Mouse (Mus musculus): Measurements from ENCODE around the gene Col8a2.

DNA sequence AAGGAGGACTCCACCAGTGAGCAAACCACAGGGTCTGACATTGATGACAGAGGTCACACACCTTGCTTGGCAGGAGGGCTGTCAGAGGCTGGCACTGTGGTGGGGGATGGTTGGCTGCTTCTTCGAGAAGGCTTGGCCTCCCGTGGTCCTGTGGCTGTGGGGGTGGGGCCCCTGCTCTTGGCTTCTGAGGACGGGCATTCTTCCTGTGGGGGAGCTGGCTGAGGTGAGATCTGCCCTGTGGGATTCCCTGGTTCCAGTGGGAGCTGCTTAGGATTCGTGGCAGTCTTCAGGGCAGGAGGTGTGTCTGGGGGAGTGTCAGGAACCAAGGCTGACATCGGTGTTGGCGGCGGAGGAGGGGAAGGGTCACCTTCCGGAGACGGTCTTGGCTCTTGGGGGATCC lies 44.6 kb upstream of the Col8a2 start:
- TF ChIP-seq CTCF (conservative IDR thresholded peaks at IDR 0.05 in 1 of 2, IDR thresholded peaks at IDR 0.05 in 1 of 2; ENCODE audit: low read depth in 2 of 2, low read length in 2 of 2) (no peak), CHD2 (IDR thresholded peaks at IDR 0.05; ENCODE audit: low read length) (no peak), POLR2A (IDR thresholded peaks at IDR 0.05; ENCODE audit: low read depth, low read length) (no peak), MAFK (IDR thresholded peaks at IDR 0.05; ENCODE audit: insufficient replicate concordance, low read length) (no peak), GABPA (IDR thresholded peaks at IDR 0.05; ENCODE audit: insufficient replicate concordance, low read depth, low read length) (no peak), KAT2A (IDR thresholded peaks at IDR 0.05; ENCODE audit: insufficient replicate concordance, low read length) (no peak), E2F4 (IDR thresholded peaks at IDR 0.05; ENCODE audit: insufficient replicate concordance, low read depth, low read length) (no peak), MXI1 (IDR thresholded peaks at IDR 0.05; ENCODE audit: low read depth, low read length) (no peak), ELF1 (IDR thresholded peaks at IDR 0.05; ENCODE audit: low read depth, low read length) (no peak)

Measured in CH12.LX (cell line).